Mouse (Mus musculus) B cell, adult 2 months (primary cell): ENCODE results near the gene Cdt1.

Experiments
- DNase-seq, 2 experiments: peaks; one replicate each; pipeline ENCODE4 v3.0.0; 2022

Cdt1 gene

DNA sequence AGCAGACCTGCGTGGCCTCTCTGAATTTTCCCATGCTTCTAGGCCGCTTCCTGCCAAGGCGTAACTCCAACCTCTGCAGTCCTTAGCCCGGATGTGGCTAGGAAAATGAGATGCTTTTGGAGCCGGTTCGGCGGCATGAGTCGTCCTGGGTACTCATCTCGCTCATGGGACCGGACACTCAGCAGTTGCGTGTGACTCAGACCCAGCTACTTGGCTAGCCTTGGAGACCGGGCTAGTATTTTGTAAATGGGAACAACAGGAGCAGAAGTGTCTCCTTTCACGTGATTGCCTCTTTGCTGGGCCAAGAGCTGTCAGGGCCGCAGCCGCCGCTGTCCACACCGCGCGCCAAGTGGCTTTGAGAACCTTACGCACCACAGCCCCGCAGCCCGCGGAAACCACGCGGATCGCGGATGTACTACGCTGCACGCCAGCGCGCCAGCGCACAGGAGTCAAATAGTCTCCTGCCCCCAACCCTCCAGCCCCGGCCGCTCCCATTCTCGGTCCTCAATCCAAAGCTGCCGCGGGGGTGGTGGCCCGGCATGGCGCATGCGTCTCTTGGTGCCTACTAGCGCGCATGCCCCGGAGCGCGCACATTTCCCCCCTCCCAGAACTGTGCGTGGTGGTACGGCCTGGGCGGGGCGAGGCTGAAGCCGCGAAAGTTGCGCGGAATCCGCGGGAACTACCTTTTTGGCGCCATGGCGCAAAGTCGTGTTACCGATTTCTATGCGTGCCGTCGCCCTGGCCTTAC lies at the start of gene Cdt1:
Gene Cdt1 (plus strand): TSS at position 655 of the 748 bp plus-strand sequence.
- DNase-seq: peak; percentile 95 to 96

DNA sequence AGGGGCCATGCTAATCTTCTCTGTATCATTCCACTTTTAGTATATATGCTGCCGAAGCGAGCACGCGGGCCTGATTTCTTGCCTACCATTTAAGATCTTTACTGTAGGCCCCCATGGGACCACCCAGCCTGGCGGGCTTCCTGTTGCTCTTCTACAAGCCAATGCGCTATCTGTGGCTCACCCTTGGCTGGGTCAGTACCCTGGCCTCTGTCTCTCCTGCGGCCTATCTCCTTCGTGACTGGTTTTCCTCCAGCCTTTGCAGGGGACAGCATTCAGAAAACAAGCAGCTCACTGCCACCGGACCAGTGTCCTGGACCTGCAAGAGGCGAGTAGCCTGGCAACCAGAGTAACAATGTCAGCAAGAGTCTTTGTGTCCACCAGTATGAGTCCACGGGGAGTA lies 47.2 kb upstream of the Cdt1 start:
- no peak for DNase-seq

DNA sequence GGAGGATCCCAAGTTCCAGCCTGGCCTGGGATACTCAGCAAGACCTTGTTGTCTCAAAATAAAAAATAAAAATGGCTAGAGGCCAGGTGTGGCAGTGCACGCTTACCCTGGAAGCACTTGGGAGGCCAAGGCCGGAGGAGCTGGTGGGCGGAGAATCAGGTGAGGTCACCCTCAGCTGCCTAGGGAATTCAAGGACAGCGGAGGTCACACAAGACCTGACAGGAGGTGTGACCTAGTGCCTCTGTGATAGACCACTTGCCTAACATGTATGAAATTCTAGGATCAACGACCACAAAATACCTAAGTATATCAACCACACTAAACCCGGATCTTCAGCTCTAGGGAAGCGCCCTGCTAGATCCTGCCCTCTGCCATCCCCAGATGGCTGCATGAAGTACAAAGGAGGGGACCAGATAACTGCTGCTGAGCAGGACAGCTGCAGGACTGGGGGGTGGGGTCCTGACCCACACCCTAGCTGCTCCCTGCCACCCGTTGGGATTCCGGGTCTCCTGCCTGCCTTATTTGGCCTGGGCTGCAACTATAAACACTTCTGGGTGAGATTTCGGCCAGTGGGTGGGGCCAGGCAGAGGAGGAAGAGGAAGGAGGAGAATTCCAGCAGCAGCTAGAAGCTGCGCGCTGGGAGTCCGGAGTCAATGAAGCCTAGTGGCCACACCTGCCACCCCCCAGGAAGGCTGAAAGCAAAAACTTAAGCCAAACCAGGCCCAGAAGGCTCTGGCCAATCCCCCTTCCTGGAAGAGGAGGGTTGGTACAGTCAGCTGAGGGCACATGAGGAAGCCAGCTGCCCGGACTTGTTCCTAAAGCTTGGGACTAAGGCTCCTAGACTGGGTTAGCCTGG lies 44.8 kb upstream of the Cdt1 start:
- DNase-seq: no peak

DNA sequence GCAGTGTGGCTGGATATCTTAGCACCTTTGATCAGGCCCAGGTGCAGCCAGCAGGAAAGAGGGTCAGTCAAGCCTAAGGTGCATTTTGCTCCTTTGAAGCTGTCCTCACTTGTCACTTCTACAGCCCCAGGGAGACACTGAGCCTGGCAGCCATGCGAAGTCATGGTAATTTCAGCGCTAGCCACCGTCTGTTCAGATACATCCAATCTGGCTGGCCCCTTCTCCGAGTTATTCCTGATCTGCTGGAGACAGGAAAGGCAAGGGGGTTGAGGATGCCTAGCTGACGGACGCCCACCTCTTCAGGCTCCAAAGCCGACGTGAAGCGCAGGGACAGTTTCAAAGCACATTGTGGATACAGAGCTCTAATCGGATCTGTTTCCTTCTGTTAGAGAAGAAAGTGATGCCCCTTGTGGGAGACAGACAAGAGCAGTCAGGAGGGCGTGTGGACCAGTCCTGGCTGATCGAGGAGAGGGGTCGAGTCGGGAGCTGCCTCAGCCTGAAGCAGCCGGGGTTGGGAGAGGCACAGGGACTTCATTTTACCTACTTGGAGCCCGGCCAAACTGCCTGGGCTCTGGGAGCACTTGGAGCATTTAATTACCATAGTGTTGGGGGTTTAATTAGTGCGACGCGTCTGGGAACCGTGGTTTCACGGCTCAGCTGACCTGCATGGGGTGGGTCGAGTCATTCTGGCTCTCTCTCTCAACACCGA lies 44.0 kb upstream of the Cdt1 start:
- DNase-seq: no peak

DNA sequence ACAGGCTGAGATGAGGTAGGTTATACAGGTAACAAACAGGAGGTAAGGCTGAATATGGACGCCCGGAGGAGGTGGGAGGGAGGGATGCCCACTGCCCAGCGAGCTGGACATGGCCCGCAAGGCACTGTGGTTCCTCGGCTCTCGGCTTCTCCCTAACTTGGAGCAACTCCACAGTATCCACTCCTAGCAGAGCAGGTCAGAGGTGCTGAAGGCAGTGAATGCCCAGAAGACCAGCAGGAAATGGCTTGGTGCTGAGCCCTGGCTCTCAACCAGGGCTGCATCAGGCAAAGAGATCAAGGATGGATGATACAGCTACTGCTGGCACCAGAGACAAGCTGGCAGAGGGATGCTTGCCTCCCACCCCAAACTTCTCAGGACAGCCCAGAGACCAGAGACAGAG lies 43.3 kb upstream of the Cdt1 start:
- no peak for DNase-seq

DNA sequence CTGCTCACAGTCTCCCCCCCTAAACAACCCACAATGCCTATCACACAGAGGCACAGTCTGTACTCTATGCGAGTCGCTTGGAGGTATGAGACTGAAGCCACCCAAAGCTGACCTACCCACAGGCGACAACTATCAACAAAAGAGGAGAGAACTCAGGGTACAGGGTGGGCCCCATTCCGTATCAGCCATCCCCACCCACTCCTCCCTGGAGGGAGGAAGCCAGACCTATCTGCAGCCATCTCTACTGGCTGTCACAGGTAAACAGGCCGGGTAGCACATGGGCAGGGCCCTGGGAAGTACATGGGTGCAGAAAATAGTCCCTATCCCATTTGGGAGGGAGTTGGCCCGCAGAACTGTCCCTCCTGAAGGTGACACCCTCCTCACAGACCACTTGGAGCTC lies 42.8 kb upstream of the Cdt1 start:
- DNase-seq: no peak

DNA sequence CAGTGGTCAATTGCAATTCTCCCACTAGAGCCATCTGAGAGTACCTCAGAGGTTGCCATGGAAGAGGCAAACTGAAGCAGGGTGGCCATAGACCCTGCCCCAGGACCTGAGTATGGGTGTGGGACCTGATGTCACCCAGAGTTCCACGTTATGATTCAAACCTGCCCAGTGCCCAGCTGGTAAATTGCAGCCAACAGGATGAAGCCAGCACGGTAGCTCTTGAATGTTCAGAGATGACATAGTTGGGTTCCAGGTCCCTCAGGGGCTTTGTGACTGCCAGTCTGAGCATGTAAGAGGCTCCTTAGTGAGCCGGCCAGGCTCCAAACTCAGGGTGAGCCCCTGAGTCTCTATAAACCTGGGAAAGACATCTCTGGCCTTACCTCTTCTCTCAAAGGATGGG lies 41.7 kb upstream of the Cdt1 start:
- no peak for DNase-seq

DNA sequence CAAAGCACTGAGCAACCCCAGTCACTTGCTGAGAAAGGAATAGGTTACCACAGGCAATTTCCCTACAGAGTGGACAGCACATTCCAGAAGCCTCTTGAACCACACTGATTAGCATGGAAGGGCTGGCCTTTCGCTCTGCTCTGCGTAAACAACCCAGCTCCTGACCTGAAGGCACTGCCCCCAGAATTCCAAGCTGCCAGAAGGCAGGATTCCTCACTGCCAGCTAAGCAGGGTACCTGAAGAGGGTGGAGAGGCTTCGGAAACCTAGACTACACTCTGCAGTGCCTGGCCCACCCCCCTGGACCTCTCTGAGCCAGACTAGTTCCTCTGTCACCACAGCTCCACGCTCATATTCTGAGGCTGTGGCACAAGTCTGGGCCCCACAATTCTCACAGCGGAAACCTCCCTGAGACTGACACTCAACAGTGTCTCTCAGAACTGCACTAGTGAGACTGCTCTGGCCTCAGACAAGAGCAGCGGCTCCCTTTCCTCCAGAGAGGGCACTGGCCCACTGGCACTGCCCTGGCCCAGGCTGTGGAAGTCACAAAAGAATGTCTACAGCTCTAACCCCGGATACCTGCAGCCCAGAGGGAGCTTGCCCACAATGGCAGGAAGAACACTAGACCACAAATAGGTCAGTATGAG lies 41.2 kb upstream of the Cdt1 start:
- no peak for DNase-seq

DNA sequence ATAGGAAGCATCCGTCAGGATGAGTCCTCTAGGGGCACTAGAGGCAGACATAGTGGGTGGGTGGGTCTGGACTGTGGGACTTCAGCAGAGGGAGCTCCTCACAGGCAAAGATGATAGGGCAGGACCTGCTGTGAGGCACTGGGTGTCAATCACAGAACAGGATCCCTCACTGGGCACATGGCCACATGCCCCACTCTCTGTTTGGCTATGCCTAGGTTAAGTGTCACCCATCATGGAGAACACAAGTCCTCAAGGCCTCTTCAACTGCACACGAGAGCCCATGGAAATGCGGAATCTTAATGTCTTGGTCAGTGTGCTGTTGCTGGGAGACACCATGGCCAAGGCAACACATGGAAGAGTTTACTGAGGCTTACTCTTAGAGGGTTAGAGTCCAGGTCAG lies 39.9 kb upstream of the Cdt1 start:
- no peak for DNase-seq

DNA sequence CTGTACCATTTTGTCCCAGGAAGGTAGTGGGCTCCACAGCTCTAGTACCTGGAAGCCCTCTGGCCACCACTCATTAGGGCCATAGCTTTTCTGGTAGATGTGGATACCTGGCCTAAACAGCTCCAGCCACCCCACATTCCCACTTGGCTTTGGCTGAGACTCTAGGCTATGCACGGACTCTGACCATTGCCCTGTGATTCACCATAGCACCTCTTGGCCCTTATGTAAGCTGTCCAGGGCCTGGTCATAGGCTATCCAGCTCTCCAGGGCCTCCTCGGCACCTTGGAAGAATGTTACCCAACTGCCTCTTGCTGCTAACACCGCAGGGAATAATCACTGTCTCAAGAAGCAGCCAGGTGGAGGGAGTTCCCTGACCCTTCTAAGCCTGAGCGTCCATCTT lies 38.7 kb upstream of the Cdt1 start:
- DNase-seq: no peak

DNA sequence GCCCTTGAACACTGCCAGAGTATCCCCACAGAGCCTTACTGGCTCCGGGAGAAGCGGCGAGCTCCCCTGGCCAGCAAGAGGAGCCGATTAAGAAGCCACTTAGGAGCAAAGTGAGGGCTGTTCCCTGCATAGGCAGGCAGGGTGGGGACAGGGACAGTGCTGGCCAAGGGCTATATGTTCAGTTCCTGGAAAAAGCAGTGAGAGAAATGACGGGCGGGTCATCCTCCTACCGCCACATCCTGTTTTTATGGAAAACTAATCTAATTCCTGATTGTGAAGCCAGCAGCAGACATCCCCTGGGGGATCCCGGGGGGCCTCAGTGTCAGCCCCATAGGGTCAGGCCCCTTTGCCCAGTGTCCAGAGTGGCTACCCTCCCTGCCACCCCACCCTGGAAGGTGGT lies 36.5 kb upstream of the Cdt1 start:
- no peak for DNase-seq

DNA sequence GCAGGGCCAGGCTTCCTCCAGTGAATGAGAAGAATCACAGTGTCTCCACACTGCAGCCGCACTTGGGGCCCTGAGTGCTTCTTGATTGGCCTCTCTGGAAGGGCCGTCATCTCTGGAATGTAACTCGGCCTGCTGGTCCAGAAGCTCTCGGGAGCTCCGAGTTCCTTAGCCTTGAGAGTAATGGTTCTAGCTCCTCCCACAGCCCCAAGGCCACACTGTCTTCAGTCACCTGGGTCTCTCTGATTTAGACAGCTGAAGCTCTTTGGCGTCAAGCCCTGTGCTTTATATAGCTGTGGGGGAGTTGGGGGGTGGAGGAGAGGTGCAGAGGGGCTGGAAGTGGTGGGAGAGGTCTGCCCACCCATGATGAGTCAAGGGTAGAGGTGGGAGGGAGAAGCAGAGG lies 30.8 kb upstream of the Cdt1 start:
- DNase-seq: no peak

DNA sequence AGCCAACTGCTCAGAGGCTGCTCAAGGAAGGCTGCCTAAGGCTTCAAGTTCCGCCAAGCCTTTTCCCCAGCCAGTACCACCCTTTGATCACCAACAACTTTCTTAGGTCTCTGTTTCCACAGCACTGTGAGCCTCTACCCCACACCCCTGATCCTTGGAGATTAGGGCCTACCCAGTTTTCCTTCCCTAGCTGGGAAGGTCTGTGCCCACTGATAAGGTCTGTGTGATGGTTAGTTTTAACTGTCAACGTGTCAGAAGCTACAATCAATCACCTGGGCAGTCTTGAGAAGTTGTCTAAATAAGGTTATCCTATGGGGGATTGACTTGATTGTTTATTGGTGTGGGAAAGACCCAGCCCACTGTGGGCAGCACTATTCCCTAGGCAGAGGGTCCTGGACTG lies 30.0 kb upstream of the Cdt1 start:
- DNase-seq: no peak

DNA sequence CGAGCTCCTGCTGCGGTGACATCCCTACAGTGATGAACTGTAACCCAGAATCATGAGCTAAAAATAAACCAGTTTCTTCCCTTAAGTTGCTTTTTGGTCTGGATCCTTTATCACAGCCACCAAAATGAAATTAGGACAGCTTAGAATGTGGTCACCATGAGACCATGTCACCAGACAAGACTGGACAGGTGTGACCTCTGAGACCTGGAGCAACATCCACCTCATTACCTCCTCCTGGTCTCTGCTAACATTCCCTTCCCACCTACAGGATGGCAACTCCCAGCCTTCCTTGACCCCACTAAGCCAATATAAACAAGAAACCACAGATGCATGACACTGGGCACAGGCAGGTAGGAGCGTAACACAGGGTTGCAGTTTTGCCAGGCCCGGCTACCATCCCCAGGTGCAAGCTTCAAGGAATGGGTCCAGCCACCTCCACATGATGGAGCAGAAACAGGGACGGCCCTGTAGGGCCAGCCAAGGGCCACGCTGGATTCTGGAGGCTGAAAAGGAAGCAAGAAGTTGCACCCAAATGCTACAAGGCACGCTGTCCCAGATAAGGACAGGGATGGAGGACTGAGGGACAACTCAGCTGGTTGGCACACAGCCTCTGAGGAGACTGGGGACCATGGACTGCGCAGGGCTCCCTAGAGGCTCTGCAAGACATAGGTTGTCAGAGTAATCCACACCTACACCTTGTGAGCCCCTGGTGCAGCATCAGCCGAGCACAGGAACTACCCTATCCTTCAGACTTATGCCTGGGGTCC lies 29.3 kb upstream of the Cdt1 start:
- DNase-seq: no peak

DNA sequence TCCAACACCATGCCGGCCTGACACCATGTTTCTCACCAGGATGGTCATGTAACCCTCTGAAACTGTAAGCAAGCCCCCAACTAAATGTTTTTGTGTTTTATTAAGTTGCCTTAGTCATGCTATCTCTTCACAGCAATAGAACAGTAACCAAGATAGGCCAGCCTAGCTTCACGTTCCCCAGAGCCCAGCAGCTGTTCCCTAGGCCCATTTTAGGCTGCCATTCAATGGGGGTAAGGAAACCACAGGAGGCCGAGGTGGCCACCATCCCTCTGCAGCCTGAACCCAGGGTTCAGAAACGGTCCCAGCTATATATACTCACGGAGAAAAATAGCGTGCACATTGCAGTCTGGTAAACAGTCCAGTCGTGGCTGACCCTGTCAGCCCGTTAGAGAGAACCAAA lies 23.7 kb upstream of the Cdt1 start:
- DNase-seq: no peak

DNA sequence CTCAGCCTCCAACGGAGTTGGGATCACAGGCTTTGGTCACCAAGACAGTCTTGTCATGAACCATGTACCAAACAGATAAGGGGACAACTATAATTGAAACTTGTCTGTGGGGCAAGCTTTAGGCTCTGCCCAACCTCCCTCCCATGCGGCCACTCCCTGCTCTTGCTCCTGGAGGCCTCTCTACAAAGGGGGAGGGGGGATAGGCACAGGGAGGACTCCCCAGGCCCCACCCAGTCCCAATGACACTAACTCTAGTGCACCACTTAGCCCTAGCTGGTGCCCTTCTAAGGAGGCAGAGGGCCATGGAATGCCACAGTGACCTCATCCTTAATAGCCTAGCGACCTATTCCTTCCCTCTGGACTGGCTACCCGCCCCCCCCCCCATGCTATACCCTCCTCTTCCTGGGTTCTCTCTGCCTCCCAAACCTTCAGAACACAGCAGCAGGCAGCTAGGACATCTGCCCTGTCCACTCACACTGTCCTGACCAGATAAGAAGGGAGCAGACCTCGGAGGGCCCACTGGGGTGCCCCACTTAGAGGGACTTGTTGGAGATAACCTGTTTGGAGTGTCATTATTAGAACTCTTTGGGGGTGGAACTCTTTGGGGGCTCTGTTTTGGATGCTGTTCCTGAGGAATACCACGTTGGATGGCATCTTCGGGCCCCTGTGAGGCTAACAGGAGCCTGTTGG lies 21.6 kb upstream of the Cdt1 start:
- DNase-seq: no peak

DNA sequence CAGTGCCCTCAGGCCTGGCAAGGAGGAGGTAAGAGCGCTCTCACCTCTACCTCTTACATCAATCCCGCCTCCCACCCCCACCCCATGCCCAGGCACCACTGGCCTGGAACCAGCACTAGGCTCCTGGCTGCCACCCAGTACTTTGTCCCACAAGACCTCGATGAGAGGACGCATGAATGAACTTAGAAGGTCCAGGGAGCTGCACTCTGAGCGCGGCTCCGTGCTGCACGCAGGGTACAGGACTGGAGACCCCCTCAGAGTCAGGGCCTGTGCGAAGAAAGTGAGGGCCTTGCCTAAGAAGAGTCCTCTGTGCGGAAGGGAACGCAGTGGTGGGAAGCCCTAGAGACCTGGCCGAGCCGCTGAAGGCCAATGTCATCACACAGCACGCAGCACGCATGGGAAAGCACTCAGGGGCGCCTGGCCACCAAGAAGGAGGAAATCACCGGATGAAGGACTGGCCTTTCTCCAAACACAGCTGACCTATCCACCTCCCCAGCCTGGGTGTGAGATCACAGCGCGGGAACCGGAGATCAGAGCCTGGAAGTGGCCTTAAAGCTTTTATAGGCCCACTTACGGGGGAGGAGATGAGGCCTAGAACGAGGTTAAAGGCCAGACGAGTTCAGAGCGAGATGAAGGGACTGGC lies 20.9 kb upstream of the Cdt1 start:
- DNase-seq: peak in 1 of 2 experiments; percentile 7

DNA sequence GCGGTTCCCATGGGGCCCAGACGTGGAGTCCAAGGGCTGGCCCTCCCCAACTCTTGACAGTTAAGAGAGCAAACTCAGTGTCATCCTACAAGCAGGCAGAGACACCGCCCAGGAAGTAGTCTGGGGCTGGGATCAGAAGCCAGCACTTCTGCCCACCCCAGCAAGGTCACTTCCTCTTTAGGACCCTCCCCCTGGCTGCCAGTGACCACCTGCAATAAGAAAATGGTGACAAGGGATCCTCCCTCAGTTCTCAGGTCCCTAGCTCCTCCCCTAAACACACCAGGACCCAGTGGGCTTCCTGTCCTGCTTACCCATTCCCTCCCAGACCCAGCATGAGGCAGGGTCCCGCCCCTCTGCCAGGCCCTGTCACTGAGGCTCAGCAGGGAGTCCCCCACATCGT lies 20.0 kb upstream of the Cdt1 start:
- peak; percentile 86 to 90 for DNase-seq

DNA sequence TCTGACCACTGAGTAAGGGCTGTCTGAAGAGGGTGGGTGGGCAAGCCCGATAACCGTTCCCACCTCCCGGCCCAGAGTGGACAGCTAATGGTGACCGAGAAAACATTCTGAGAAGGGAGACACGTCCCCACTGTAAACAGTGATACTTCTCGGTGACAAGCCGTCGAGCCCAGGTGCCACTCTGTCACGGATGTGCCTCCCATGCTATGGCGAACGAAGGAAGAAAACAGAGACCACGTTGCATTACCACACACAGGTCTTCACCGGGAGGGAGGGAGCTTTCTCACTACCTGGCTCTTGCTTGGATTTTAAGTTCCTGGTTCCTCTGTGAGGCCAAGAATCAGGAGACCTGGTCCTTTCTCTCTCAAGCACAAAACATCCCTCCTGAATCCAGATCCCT lies 19.5 kb upstream of the Cdt1 start:
- DNase-seq: no peak

DNA sequence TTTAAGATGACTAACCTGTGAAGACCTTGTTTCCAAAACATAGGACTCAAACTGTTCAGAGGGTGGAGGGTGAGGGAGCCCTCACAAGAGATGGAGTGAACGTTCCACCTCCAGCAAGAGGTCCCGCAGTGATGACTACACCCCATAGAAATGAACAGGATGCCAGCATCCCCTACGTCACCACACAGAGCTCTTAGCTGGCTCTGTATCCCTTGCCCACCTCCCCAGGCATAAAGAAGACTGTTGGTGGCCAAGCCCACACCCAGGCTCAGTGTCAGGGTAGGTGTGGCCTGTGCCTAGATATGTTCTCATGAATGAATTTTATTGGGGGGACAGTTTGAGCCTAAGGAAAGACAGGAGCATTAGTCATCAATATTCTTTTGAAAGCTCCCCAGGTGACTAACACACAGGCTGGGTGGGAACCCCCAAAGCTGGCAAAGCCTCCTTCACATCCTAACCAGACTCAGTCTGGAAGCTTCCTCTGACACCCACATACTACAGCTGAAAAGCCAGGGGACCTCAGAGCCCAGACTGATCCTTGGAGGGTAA lies 18.9 kb upstream of the Cdt1 start:
- no peak for DNase-seq
